Mouse (Mus musculus) frontal cortex, postnatal 25 days (tissue): ENCODE data around the gene Kbtbd6.
"Not testable (repeated sequence)": the region's sequence is repeated elsewhere in the genome, so short reads cannot be mapped to it uniquely, and the experiment has no call there.

Source experiments
- DNase-seq, 2 experiments: peaks; one replicate each; pipeline ENCODE4 v3.0.0; 2022; ENCODE audit warnings: low spot score in 2 of 2

Gene Kbtbd6

GRCm38 (mm10) chr14:79451681-79452590, at the start of gene Kbtbd6:
Kbtbd6 (plus strand) TSS chr14:79451835.
- DNase-seq: peak; percentile 57 to 63

- no peak for DNase-seq
Measured at GRCm38 (mm10) chr14:79407641-79408040, 44.0 kb upstream of the Kbtbd6 start.

GRCm38 (mm10) chr14:79409278-79409830, 42.3 kb upstream of the Kbtbd6 start:
- no peak for DNase-seq

GRCm38 (mm10) chr14:79410662-79411061, 41.0 kb upstream of the Kbtbd6 start:
- no peak for DNase-seq

- no peak for DNase-seq
Measured at GRCm38 (mm10) chr14:79413121-79413520, 38.5 kb upstream of the Kbtbd6 start.

- DNase-seq: no peak
Measured at GRCm38 (mm10) chr14:79420083-79420685, 31.5 kb upstream of the Kbtbd6 start.

GRCm38 (mm10) chr14:79425979-79426729, 25.5 kb upstream of the Kbtbd6 start, which contains the start of gene Kbtbd7:
Kbtbd7 (plus strand) TSS chr14:79426511.
- peak; percentile 84 to 90 for DNase-seq

- not testable (repeated sequence) for DNase-seq
Measured at GRCm38 (mm10) chr14:79426730-79427365, 24.8 kb upstream of the Kbtbd6 start.

- no peak for DNase-seq
Measured at GRCm38 (mm10) chr14:79434068-79434467, 17.6 kb upstream of the Kbtbd6 start.

- no peak for DNase-seq
Measured at GRCm38 (mm10) chr14:79440655-79441054, 11.0 kb upstream of the Kbtbd6 start.

- no peak for DNase-seq
Measured at GRCm38 (mm10) chr14:79441441-79441840, 10.2 kb upstream of the Kbtbd6 start.

- no peak for DNase-seq
Measured at GRCm38 (mm10) chr14:79444601-79445000, 7.0 kb upstream of the Kbtbd6 start.

GRCm38 (mm10) chr14:79445055-79445620, 6.5 kb upstream of the Kbtbd6 start:
- DNase-seq: no peak

GRCm38 (mm10) chr14:79452591-79452934, 928 bp downstream of the Kbtbd6 start:
- DNase-seq: not testable (repeated sequence)

- no peak for DNase-seq
Measured at GRCm38 (mm10) chr14:79460401-79460800, 8.8 kb downstream of the Kbtbd6 start.

GRCm38 (mm10) chr14:79460988-79461387, 9.4 kb downstream of the Kbtbd6 start:
- DNase-seq: no peak

- DNase-seq: no peak
Measured at GRCm38 (mm10) chr14:79465623-79466022, 14.0 kb downstream of the Kbtbd6 start.

GRCm38 (mm10) chr14:79467621-79468020, 16.0 kb downstream of the Kbtbd6 start:
- DNase-seq: peak in 1 of 2 experiments; percentile 48

- DNase-seq: no peak
Measured at GRCm38 (mm10) chr14:79473384-79473783, 21.7 kb downstream of the Kbtbd6 start.

GRCm38 (mm10) chr14:79480624-79481338, 29.1 kb downstream of the Kbtbd6 start, which contains the start of gene Elf1:
Elf1 (plus strand) TSS chr14:79481194.
- DNase-seq: peak; percentile 95 to 97
